Mouse (Mus musculus): ENCODE measurements at regions not wholly inside any gene's neighbourhood (a gene's known extent, or its start where the extent isn't known, plus 50 kb on each side); places are given as distances from the start of the nearest gene placed in this dataset.
"Not testable (repeated sequence)": the region's sequence is repeated elsewhere in the genome, so short reads cannot be mapped to it uniquely, and the experiment has no call there.

DNA sequence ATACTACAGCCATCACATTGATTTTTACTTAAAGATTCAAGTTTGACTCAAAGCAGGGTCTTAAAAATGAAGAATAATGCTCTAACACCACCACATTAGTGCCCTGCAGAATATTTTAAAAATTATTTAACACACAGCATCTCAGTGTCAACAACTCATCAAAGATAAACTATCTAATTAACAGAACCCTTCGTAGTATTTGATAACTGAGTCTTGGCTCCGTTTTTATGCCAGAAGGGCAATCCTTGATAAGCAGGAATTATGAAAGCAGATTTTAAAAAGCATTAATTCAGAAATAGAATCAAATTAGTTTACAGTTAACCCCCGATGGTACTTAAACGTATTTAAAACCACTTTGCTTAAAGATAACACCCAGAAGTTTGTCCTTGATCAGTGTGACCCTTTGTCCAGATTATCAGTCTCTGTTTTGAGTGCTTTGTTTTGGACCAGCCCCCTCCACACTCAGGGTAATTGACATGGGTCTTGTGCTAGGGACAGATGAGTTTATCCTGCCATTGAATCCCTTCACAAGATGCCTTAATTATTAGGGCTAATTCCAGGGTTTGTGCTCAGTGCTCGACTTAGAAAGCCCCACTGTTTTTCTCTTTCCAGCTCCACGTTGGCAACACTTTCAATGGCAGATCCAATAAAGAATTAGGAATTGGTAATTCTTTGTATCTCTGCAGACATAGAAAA is 69.4 kb upstream of the Dph6 start:
- no peak for DNase-seq (ENCODE audit: extremely low read depth, low read depth)

- DNase-seq (ENCODE audit: extremely low read depth, low read depth), result no peak
Observed at GRCm38 (mm10) chr2:114727197-114727596, 72.4 kb upstream of the Dph6 start.

- no peak for DNase-seq (ENCODE audit: extremely low read depth, low read depth)
Observed at GRCm38 (mm10) chr2:114734861-114735569, 80.3 kb upstream of the Dph6 start.

GRCm38 (mm10) chr2:114739421-114740212 is 84.9 kb upstream of the Dph6 start:
- no peak for DNase-seq (ENCODE audit: extremely low read depth, low read depth)

DNA sequence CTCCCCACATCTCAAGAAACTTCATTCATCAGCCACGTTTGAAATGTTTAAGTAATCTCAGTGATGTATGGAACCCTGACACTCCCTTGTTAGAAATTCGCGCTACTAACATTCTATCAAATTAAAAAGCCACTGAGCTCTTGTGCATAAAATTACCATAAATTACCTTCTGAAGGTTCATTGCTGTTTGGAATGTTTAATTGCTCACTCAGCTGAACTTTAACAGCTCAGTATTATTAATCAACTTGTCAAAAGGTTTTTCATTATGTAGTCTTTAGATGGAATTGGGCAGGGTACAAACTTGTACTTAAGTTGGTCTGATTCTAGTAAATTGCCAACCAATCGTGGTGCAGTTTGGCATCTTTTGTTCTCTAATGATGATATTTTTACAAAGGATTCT is 108.5 kb upstream of the Dph6 start:
- no peak for DNase-seq (ENCODE audit: extremely low read depth, low read depth)

- DNase-seq (ENCODE audit: extremely low read depth, low read depth), result not testable (repeated sequence)
Observed at GRCm38 (mm10) chr2:114773723-114774122, 119.0 kb upstream of the Dph6 start.

DNA sequence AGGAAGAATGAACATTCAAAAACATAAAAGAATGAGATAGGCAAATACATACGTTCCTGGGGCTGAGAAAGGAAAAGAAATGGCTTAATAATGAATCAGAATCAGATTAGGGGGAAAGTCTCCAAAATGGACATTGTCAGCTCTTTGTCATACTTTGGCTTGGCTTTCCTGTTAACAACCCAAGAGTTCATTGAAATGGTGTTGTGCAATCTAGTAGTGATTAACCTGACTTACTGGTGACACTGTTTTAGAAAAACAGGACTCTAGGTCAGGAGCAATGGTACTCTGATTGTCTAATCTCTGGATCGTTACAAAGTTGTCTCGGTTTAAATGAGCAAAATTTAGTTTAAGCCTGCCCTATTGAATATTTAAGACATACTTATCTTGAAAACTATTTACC is 119.5 kb upstream of the Dph6 start:
- DNase-seq (ENCODE audit: extremely low read depth, low read depth), result no peak

DNA sequence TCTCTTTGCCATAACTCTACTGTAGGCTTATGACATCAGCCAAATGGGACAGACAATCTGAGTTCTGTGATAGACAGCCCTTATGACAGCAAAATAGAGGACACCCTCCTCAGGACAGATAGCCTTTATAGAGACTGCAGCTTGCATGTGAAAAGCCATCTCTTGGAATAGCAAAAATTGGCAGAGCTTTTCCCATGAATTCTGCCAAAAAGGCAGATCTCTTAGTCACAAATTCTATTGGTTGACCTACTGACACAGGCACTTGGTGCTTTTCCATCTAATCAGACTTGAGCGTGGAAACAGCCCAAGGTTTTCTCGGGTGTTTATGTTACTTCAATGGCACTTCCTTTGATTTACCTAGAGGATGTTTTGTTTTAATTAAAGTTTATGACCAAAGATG is 120.8 kb upstream of the Dph6 start:
- no peak for DNase-seq (ENCODE audit: extremely low read depth, low read depth)

DNA sequence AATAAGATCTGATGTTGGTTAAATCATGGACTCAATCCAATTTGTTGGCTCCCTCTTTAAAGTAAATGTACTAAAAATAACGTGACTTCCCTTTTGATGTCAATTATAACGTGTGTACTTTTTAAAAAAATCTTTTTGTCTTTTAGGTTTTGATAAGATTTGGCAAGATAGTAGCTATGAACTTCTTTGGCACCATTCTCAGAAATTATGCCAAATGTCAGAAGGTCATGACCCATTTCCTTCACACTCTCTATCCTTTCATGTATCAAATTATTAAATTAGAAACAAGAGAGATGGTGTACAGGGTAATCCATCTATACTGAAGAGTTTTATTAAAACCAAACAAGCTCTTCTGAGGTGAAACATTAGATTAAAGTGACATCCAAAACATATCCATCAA is 121.4 kb upstream of the Dph6 start:
- no peak for DNase-seq (ENCODE audit: extremely low read depth, low read depth)

DNA sequence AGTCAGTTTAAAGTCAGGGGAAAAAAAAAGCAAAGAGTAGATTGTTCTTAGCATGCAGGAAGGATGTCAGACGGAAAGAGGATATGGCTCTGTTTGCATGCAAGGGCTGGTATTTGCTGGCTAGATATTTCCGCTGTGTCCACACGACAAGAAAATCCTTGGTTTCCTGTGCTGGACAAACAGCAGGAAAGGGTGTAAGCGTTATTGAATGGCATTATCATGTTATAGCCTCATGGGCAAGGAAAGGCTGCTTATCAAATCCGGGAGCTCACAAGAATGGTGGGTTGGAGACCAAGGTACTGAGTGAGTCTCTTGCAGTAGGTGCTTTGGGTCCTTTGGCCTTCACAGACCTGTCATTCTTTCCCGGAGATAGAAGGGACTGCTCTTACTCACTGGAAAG is 127.7 kb upstream of the Dph6 start:
- DNase-seq (ENCODE audit: extremely low read depth, low read depth), result no peak

DNA sequence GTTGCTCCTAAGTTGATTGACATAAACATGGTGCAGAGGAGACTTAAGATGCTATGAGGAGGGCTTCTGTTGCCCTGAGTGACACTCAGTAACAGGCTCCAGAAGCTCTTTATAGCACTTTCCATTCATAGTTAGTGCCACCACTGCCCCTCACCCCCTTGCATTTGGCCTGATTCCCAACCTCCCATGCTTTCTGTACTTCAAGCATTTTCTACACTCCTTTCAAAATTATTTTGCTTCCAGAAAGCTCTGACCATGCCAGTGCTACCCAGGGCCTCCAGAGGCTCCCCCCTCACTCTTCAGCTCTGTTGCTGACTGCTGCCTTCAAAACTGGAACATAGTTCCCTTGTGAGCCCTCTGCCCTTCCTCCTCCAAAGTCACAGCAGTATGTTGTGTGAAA is 129.4 kb upstream of the Dph6 start:
- DNase-seq (ENCODE audit: extremely low read depth, low read depth), result no peak

- no peak for DNase-seq (ENCODE audit: extremely low read depth, low read depth)
Observed at GRCm38 (mm10) chr2:114788251-114788650, 133.5 kb upstream of the Dph6 start.

GRCm38 (mm10) chr2:114796630-114797290 is 142.0 kb upstream of the Dph6 start:
- no peak for DNase-seq (ENCODE audit: extremely low read depth, low read depth)

- DNase-seq (ENCODE audit: extremely low read depth, low read depth), result no peak
Observed at GRCm38 (mm10) chr2:114797291-114797650, 142.5 kb upstream of the Dph6 start.

GRCm38 (mm10) chr2:114803241-114803640 is 148.5 kb upstream of the Dph6 start:
- DNase-seq (ENCODE audit: extremely low read depth, low read depth), result no peak

- no peak for DNase-seq (ENCODE audit: extremely low read depth, low read depth)
Observed at GRCm38 (mm10) chr2:114803928-114804327, 149.2 kb upstream of the Dph6 start.

- DNase-seq (ENCODE audit: extremely low read depth, low read depth), result no peak
Observed at GRCm38 (mm10) chr2:114805436-114806047, 150.8 kb upstream of the Dph6 start.

- DNase-seq (ENCODE audit: extremely low read depth, low read depth), result no peak
Observed at GRCm38 (mm10) chr2:114808046-114808445, 153.3 kb upstream of the Dph6 start.

DNA sequence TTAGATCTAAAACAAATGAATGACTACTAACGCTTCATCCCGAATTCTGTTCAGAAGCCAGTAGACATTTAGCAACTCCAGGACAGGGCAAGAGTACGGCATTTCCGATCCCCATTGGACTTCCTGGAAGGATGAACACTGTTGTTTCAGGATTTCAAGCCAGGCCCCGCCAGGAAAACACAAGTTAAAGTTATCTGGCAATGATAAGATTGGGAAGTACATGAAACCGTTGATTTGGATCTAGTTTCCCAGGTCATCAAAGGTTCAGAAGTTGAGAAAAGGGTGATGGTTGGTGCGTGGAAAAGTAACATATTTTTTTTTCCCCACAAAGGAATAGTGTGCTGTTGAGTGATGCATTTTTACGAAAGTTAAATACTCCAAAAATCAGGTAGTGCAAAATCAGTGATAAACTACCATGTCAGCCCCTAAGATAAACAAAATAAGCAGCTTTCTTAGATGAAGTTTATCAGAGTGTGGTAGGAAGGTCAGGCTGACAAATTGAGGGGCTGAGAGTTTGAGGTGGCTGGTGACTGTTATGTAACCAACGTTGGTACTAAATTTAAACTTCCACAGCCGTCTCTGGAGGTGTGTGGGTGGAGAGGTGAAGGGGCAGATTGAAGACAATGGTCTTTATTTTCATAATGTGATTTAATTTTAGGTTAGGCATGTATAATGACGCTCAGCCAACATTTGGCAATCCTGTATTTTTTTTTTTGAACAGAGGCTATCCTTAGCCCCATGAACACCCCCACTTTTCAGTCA is 157.6 kb upstream of the Dph6 start:
- DNase-seq (ENCODE audit: extremely low read depth, low read depth), result no peak

DNA sequence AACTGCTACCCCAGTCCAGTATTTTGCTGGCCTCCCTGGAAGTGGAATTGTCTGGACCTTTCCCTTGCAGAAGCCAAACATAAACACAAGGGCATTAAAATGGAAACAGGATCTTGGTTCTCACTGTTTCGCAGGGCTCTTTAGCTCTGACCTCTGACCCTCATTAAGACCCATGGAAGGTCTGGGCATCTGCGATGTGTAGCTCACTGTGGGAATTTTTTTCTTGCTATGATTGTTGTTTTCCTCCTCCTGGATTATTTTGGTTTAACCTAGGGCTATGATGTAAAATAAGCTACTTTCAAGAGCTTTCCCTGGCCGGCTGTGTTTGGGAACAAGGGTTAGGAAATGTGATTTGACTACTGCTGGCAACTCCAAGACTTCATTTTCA is 158.1 kb upstream of the Dph6 start:
- DNase-seq (ENCODE audit: extremely low read depth, low read depth), result no peak

GRCm38 (mm10) chr2:114822657-114823056 is 167.9 kb upstream of the Dph6 start:
- DNase-seq (ENCODE audit: extremely low read depth, low read depth), result no peak

Data from MEL-GATA-1-ER (cell line).